Comparison of ENCODE assay signal across 18 mouse cellular contexts in the genomic region with DNA sequence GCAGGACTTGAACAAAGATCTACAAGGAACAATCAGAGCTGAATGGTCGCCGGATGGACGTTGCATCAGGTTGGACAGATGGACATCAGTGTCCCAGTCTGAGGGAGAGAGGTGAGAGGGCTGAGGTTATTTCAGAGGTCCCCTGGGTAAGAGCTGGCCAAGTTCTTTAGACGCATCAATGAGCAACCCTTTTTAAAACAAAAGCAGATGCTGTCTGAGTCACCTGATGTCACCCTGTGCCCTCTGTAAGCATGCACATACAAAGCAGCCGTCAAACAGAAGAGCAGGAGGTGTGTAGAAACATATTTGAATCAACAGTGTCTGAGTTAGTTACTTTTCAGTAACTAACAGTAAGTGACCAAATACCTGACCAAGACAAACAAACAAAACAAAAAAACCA. TPM values are rescaled to one million over a fixed set of nuclear protein-coding genes. Genes with fewer than 3 reads are reported as not detected.
"Had no signal": no experiment of that assay in that cellular context is flagged by ENCODE, and none has a peak within 500 bp of the region (broad histone marks: within the 10 kb centered on the region; RNA-seq: fewer than 3 reads in every experiment).

No protein-coding gene starts in this region.

- H3K9me3 ChIP-seq: midbrain, embryonic 10.5 days; midbrain, embryonic 12.5 days; neural tube, embryonic 12.5 days had no signal

- H3K4me3 ChIP-seq: midbrain, embryonic 10.5 days; midbrain, embryonic 12.5 days; myocyte; neural tube, embryonic 12.5 days had no signal

- H3K4me2 ChIP-seq: lung, embryonic 14.5 days; midbrain, embryonic 12.5 days; neural tube, embryonic 12.5 days had no signal

- H3K9ac ChIP-seq: lung, embryonic 14.5 days; midbrain, embryonic 12.5 days; neural tube, embryonic 12.5 days had no signal

- H3K27me3 ChIP-seq: midbrain, embryonic 12.5 days; neural tube, embryonic 12.5 days had no signal

- DNase-seq: right cerebral cortex, postnatal 25 days had no signal

- H3K27ac ChIP-seq: midbrain, embryonic 10.5 days; midbrain, embryonic 12.5 days; neural tube, embryonic 12.5 days had no signal

- H3K36me3 ChIP-seq: midbrain, embryonic 10.5 days; midbrain, embryonic 12.5 days; neural tube, embryonic 12.5 days had no signal

- H3K4me1 ChIP-seq: midbrain, embryonic 12.5 days; neural tube, embryonic 12.5 days had no signal

RNA-seq across cellular contexts. Expression of gene Lcn5, which starts 6.4 kb away (rescaled TPM):
- total RNA-seq: megakaryocyte, adult 5-6 weeks; megakaryocyte-erythroid progenitor cell, adult 5-6 weeks; neutrophil, adult 5-6 weeks had no signal
- polyA plus RNA-seq: liver, embryonic 16.5 days; lung, embryonic 14.5 days; lung, embryonic 16.5 days; midbrain, embryonic 10.5 days; midbrain, embryonic 12.5 days; midbrain, embryonic 14.5 days; midbrain, embryonic 16.5 days; myocyte; neural tube, embryonic 12.5 days; neural tube, embryonic 14.5 days; small intestine, adult 2 months; stomach, embryonic 14.5 days; stomach, embryonic 16.5 days; thymus, postnatal 0 days had no signal

RNA-seq across cellular contexts. Expression of gene Lcn8, which starts 11.2 kb away (rescaled TPM):
- total RNA-seq: megakaryocyte, adult 5-6 weeks; megakaryocyte-erythroid progenitor cell, adult 5-6 weeks; neutrophil, adult 5-6 weeks had no signal
- polyA plus RNA-seq: liver, embryonic 16.5 days; midbrain, embryonic 10.5 days; midbrain, embryonic 12.5 days; midbrain, embryonic 14.5 days; midbrain, embryonic 16.5 days; myocyte; neural tube, embryonic 12.5 days; neural tube, embryonic 14.5 days; small intestine, adult 2 months; stomach, embryonic 14.5 days; stomach, embryonic 16.5 days had no signal

RNA-seq across cellular contexts. Expression of gene Lcn6, which starts 12.5 kb away (rescaled TPM):
- total RNA-seq: megakaryocyte, adult 5-6 weeks; megakaryocyte-erythroid progenitor cell, adult 5-6 weeks; neutrophil, adult 5-6 weeks had no signal
- polyA plus RNA-seq: liver, embryonic 16.5 days; lung, embryonic 14.5 days; lung, embryonic 16.5 days; midbrain, embryonic 10.5 days; midbrain, embryonic 12.5 days; midbrain, embryonic 14.5 days; midbrain, embryonic 16.5 days; myocyte; neural tube, embryonic 12.5 days; neural tube, embryonic 14.5 days; small intestine, adult 2 months; stomach, embryonic 14.5 days; stomach, embryonic 16.5 days; thymus, postnatal 0 days had no signal

RNA-seq across cellular contexts. Expression of gene Lcn10, which starts 18.4 kb away (rescaled TPM):
- total RNA-seq: megakaryocyte, adult 5-6 weeks; megakaryocyte-erythroid progenitor cell, adult 5-6 weeks; neutrophil, adult 5-6 weeks had no signal
- polyA plus RNA-seq: liver, embryonic 16.5 days; lung, embryonic 14.5 days; lung, embryonic 16.5 days; midbrain, embryonic 10.5 days; midbrain, embryonic 12.5 days; midbrain, embryonic 14.5 days; midbrain, embryonic 16.5 days; myocyte; neural tube, embryonic 12.5 days; neural tube, embryonic 14.5 days; small intestine, adult 2 months; stomach, embryonic 14.5 days; stomach, embryonic 16.5 days had no signal

RNA-seq across cellular contexts. Expression of gene Obp2a, which starts 35.7 kb away (rescaled TPM):
- total RNA-seq: megakaryocyte, adult 5-6 weeks; megakaryocyte-erythroid progenitor cell, adult 5-6 weeks; neutrophil, adult 5-6 weeks had no signal
- polyA plus RNA-seq: liver, embryonic 16.5 days; lung, embryonic 14.5 days; lung, embryonic 16.5 days; midbrain, embryonic 10.5 days; midbrain, embryonic 12.5 days; midbrain, embryonic 14.5 days; midbrain, embryonic 16.5 days; myocyte; neural tube, embryonic 12.5 days; neural tube, embryonic 14.5 days; small intestine, adult 2 months; stomach, embryonic 14.5 days; stomach, embryonic 16.5 days had no signal
